Mouse (Mus musculus) CD4-positive helper T cell, adult 2 months (primary cell): ENCODE measurements around the gene Rab12.
"Not testable (repeated sequence)": the region's sequence is repeated elsewhere in the genome, so short reads cannot be mapped to it uniquely, and the experiment has no call there.

ENCODE experiments used
- DNase-seq: peaks from one replicate; pipeline ENCODE4 v3.0.0-alpha.2; 2012; ENCODE audit warnings: low read depth, missing footprints, low spot score

Gene Rab12

DNA sequence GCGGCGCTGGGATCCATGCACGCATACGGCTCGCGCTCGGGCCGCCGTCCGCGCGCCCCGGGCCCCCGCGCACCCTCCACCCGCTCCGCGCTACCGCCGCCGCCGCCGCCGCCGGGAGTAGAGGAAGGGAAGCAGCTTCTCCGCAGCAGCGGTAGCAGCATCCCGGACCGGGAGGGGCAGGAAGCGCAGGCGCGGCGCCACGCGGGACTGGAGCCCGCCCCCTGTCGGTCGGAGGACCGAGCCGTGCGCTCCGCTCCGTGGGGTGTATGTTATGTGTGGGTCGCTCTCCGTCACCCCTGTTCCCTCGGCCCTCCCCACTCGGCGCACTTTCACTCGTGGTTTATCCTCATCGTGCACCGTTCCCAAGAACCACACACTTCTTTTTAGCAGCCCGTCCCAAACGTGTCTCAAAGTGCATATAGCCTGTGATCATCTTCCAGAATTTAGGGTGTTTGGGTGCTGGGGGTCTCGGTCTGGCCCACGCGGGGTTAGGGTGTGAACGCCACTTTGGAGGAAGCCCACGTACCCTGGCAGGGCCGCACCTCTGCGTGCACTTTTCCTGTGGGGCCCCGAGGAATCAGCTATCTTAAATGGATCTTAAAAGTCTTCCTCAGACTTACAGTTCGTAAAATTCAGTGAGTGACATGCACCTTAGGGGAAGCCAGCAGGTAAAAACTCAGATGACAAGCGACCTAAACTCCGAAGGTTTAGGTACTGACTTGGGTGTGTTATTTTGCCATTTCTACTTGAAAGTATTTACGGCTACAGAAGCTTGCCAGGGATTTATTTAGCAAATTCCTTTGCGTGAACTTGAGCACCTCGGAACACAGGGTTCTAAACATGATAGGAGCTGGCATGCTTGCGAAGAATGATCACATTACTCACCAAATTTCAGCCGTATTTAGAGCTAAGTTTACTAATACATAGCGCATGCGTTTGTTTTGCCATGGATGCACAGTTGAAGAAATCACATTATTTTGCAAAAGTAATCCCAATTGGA is at the start of gene Rab12:
TSS of gene Rab12 (minus strand) at position 176 of the 1,000 bp plus-strand sequence.
- peak; percentile 91 for DNase-seq

DNA sequence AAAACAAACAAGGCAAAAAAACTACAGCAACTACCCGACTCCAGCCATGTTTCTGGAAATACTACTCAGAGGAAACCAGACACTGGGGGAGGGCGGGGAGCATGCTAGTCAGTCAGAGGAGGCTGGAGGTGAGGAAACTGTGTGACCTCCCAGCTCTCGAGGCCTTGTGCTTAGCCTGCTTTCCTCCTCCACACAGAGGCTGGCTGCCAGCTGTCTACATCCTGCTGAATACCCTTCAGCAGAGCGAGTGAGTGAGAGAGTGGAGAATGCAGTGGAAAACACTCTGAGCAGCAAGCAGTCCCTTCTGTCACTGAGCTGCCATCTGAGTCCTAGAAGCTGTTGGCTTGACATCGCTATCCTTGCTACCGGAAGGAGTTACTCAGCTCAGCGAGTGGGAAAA is 44.7 kb upstream of the Rab12 start:
- no peak for DNase-seq

DNA sequence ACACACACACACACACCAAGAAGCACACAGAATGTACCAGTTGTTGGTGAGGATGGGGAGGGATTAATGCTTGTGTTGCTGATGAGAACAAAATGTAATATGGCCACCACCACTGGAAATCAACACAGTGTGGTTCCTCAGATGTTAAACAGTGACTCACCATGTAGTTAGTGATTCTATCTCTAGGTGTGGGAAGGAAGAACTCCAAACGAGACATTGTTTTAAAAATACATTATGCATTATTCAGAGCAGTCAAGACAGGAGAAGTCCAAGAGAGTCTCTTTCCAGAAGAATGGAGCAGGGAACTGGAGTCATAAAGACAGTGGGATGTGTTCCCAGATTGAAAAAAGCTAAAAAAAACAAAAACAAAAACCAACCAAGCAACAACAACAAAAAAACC is 44.0 kb upstream of the Rab12 start:
- no peak for DNase-seq

DNA sequence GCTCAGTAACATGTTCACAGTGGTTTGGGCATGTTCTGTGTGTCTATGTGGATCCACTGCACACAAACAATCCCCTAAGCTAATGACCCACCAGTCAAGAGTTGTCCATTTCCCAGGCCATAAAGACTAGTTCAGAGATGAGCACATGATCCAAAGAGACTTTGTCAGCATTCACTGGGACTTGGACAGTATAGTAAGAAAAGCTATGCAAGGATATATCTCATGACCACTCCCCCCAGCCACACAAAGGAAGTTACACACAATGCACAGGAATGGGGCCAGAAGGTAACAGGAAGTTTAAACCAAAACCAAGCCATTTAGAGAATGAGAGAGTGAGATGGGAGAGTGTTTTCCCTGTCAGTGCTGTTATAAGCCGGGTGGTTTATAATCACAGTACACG is 41.9 kb upstream of the Rab12 start:
- no peak for DNase-seq

DNA sequence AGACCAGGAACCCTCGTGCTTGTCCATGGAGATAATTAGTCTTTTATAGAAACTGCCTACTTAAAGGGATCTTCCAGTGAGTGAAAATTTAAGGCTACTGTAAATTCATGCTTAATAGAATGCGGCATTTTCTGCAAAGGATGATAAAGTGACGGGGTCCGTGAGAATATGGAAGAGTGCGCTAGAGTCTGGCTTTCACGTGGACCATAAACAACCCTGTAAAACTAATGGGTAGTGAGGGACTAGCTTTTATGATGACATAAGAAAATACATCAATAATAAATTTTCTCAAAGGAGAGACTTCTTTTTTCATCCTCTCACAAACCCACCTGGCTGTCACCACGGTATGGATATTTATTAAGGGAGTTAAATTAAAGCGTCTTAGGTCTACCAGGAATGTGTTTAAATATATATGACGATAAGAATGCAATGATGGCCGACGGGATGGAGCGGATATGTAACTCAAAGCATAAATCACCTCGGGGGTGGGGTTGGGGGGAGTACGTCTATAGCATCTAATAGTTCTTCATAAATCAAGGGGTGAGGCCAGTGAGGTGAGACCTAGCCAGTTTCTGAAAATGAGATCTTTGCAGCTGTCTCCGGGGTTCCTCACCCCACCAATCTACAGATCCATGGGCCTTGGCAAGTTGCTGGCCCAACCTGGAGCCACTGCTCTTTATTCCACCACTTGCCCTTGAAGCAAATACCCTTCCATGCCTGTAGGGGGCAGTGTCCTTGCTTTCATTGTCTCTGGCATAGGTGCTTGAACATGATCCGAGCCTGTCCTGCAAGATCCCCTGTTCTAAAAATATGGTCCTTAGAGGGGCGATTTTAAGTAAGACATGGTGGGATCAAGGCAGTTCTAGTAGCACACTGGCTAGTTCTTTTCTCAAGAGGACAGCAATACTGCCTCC is 39.1 kb upstream of the Rab12 start:
- DNase-seq, result no peak

DNA sequence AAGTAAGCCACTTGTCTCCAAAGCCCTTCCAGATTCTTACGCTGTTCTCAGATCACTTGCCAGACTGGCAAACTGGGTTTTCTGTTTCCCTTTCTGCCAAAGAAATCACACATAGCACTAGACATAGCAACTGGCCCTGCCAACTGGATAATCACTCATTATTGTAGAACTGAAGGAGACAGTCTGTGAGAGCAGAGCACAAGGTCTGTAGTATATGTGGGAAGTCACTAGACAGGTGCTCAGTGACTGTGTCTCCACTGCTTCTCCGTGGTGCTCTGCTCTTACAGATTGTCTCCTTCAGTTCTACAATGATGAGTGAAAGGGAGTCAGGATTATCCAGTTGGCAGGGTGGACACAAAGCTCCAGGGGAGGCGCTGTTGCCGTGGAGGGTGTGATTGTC is 33.2 kb upstream of the Rab12 start:
- no peak for DNase-seq

DNA sequence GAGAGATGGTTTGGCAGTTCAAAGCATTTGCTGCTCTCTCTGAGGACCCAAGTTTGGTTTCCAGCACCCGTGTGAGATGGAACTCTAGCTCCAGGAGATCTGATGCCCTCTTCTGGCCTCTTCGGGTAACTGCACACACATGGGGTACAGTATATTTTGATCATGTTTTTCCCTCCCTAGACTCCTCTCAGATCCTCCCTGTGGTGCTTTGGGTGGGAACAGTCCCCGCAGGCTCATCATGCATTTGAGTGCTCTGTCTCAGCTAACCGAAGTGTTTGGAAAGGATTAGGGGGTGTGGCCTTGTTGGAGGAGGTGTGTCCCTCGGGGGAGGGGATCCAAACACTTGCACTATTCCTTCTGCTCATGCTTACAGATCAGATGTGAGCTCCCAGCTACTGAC is 31.0 kb upstream of the Rab12 start:
- DNase-seq, result no peak

DNA sequence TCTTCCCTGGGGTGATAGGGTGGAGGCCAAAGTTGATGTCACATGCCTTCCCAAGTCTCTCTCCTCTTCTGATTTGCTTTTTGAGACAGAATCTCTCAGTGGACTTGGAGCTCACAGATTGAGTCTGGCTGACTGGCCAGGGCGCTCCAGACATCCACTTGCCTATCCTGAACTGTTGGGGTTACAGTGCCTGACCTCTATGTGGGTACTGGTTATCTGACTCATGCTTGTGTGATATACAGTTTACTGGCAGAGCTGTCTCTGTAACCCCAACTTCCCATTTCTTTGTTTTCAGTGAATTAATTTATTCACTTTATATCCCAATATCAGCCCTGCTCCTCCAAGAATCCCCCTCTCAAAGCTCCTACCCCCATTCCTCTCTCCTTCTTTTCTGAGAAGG is 12.8 kb upstream of the Rab12 start:
- DNase-seq, result no peak

DNA sequence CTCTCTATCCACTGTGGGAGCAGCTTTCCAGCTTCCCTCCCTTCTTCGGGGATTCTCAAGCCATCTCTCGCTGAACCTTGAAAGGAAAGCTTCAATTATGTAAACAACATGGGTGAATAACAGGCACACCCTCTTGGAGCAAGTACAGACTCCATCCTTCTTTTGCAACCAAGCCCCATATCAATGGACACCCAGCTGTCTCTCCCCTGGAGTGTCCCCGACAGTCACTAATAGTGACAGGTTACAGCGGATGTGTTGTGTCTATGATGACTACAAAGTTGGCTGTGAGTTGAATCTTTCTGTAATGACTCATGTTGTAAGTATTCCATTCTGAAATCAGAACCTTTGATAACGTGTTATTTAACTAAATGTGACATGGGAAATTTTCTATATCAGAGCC is 3.9 kb upstream of the Rab12 start:
- DNase-seq, result no peak

DNA sequence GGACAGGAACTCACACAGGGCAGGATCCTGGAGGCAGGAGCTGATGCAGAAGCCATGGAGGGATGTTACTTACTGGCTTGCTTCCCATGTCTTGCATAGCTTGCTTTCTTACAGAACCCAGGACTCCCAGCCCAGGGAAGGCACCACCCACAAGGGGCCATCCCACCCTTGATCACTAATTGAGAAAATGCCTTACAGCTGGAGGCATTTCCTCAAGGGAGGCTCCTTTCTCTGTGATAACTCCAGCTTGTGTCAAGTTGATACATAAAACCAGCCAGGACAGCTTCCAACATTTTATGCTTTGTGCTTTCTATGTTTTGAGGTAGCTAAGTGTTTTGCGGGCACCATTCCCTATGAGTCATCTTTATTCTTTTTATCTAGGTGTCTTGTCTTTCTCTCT is 3.1 kb upstream of the Rab12 start:
- not testable (repeated sequence) for DNase-seq

DNA sequence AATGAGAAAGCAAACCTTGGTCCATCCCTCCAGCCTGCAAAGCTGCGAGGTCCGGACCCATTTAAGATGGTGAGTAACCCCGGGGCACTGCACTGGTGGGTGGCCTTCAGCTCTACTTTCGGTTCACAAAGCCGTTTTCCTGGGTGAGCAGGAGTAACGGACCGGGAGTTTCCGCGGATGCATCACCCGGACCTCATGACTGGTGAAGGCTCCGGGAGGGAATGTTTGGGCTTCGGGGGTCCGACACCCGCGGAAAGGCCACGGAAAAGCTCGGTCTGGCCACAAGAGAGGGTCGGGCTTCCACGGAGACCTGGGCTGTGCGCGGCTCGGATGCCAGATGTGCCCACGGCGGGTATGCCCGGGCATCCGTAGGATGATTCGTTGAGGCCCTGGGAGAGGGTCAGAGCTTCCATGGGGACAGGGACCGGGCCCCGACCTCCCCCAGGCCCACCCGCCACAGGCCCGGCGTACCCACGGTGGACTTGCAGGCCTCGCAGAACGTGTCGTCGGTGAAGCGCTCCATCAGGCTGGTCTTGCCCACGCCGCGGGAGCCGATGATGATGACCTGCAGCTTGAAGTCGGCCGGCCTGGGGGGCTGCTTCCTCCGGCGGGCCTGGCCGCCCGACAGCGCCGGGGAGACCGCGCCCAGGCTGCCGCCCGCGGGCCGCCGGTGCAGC is 514 bp downstream of the Rab12 start:
- peak; percentile 51 for DNase-seq

DNA sequence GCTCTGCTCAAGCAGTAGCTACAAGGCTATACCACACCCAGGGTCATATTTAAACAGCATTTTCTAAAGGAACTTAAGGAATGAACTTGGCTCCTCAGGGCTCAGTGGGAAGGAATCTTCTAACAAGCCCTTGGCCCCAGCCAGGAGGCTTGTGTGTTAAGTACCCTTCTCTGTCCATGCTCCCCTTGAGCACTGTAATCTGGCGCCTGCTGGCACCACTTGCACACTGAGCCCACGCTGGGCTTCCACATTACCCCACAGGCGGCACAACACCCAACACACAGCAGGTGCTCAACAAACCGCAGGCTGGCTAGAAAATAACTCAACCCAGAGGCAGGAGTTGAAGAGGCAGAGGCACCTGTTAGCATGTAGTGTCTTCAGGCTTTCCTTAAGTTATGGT is 2.6 kb downstream of the Rab12 start:
- no peak for DNase-seq

DNA sequence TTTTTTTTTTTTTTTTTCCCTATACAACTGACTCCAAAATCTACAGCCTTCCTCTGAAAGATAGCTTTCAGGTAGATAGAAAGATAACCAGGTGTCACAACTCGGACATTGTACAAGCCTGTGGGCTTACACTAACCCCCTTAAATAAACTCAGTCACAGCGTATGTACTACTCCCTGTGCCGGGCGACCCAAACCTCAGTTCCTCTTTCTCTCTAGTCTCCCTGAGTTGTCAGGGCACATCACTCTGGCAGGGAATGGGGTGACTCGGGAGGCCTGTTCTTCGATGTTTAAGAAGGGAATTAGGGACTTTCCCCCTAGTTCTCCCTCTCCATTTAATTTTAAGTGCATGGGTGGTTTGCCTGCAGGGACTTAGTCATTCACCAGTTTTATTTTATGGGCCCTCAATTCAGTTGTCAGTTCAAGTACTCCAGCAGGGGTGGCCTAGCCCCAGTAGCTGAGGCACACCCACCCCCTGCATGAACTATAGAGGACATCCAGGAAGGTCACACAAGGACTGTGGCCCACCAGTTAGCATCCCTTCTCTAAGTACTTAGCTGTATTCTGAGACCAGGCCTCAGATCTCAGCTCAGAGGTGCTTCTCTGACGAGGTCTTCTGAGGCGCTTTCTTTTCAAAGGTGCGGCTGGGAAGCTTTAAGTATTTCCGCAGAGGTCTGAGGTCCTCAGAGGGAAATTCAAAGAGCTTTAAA is 5.1 kb downstream of the Rab12 start:
- no peak for DNase-seq

DNA sequence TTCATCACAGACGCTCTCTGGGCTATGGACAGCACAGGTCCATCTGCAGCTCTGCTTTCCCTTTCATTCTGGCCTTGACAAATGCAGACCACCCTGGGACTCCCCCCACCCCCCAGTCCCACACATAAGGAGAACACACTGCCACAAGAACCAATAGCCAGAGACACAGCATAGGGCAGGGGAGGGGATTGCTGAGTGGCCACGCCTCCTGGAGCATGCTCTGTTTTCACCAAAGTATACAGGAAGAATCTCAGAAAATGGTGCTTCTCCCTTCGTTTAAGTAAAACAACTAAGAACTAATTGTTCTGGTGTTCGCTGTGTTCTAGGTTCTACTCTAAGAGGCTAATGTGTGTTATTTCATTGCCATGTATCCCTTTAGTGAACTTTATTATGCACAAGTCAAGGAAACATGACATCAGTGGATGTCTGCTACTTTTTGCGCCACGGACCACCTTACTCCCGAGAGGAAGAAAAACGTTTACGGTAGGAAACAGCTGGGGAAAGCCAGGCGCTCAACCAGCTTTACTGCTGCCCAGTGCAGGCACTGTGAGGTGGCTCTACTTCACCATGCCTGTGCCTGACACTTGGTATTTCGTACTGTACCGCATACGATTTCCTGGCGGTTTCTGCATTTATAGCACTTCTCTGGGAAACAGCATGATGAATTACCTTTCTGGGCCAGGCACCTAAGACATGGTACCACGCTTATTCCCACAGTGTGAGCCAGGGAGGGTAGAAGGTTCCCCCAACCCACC is 7.2 kb downstream of the Rab12 start:
- DNase-seq, result peak; percentile 35

DNA sequence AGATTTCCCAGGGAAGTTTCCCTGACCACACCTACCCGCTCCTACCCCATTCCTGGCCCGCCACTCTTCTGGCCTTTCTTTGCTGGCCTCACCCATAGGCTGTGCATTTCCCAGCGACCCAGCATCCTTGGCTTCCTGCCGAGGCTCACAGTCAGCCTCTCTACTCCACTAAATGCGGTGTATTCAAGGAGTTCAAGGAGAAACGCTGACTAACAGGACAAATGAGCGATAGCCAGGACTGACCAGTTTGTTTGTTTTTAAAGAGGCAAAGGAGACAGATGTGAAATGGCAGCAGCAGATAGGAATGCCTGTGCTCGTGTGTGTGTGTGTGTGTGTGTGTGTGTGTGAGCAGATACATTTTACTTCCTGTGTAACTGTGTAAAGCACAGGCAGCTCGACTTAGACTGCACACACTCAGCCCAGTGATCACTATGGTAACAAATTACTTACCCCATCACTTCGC is 9.3 kb downstream of the Rab12 start:
- DNase-seq, result no peak

DNA sequence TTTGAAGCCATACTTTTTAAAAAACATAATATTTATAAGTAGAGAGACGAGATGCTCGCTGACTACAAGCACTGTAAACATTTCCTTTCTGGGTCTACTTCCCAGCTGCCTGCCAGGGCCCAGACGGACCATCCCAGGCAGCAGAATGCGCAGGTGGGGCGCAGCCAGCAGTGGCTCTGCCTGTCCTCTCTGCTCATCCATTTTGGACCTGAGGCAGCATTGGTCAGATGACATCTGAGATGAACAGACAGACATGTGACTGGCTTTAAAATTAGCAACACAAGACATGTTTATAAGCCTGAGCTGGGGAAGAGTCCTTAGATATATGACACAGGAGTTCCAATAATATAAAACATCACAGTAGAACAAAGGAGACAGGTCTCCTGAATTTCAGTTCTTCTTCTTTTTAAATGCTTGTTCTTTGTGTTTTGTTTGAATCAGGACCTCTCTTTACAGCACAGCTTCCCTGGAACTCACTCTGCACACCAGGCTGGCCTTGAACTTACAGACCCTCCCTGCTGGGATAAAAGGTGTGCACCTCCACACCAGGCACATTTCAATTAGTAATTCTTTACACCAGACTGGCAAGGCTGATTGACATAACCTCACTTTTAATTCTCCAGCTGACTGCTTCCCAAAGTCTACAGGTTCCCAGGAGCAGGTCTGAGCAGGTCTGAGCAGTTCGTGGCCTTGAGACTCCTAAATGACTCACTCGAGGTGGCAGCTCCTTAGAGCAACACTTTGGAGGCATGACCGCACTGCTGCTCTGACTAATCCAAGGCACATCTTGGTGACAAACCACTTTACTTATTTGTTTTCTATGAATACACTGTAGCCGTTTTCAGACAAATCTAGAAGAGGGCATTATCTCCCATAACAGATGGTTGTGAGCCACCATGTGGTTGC is 12.2 kb downstream of the Rab12 start:
- no peak for DNase-seq

DNA sequence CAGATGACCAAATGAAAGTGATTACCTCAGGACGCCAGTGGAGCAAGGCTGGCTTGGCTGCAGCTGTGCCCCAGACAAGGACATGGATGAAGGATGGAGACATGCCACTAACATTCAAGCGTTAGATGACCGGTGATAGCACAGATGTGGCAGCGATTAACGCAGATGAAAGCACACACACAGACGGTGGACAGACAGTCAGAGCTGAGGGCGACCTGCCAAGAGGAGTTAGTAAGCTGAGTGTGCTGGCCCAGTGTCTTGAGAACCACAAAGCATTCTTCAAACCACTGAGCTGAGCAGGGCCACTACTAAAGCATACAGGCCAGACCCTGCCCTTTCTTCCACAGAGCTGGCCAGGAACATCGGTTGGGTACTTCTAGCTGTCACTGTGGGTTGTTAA is 14.6 kb downstream of the Rab12 start:
- DNase-seq, result no peak

DNA sequence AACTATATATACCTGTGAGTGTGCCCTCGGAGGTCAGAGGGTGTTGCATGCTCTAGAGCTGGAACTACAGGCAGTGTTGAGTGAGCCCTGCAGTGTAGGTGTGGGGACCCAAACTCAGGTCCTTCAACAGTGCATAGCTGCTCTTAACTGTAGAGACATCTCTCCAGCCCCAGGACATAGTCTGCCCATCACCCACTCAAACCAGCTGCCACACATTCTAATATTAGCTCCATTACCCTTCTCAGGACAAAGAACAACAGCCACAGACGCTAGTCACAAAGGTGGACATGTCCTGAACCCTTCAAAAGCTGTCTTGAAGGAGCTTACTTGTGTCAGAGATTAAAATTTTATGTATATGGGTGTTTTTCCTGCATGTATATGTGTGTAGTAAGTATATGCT is 15.3 kb downstream of the Rab12 start:
- no peak for DNase-seq

DNA sequence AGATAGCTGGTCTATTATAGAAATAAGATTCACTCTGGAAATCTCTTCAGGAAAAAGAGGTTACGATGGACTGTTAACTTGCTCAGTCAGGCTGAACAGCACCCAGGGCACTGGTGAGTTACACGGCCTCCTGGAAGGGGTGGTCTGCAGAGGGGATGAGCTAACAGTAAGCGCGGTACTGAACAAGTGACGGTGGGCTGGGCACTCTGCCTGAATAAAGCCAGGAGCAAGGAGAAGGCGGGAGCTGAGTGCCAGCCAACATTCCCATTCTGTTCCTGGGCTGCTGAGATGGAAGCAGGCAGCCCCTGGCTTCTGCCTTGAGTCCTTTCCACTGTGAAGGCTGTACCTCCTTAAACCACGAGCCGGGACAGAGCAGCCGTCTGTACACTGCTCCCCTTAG is 16.1 kb downstream of the Rab12 start:
- no peak for DNase-seq
